Mouse (Mus musculus): ENCODE data around the gene Jmjd1c.

DNA sequence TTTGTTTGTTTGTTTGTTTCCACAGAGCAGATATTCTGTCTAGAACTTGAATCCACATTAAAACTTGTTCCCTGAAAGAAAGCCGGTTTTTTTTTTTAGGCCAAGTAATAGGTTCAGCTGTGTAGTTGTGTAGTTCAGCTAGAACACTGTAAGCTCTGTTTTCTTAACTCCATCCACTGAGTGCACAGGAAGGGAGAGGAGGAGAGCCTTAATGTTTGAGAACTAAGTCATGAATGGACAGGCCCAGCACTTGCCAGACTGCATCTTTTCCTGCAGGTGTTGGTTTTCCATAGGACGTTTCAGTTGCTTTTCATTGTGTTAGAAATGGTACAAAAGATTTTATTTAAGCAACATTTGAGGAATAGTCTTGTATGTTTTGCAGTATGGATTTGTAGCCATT lies 48.3 kb downstream of the Jmjd1c start:
- TF ChIP-seq POLR2A (IDR thresholded peaks at IDR 0.05; ENCODE audit: insufficient read depth, low read depth, low read length) (no peak), CTCF (IDR thresholded peaks at IDR 0.05) (no peak)

All from heart, adult 2 months (tissue).